Mouse (Mus musculus): ENCODE measurements around the gene Adat3.

GRCm38 (mm10) chr10:80650392-80650791, 47.7 kb downstream of the Adat3 start:
- TF ChIP-seq CTCF (IDR thresholded peaks at IDR 0.05), result no peak
- TF ChIP-seq EP300 (IDR thresholded peaks at IDR 0.05), result no peak

Measured in lung, postnatal 0 days (tissue).